Mouse (Mus musculus) heart, adult 18-20 months (tissue): Measurements from ENCODE around the gene Gm10803. TPM values are rescaled to one million over a fixed set of nuclear protein-coding genes. Genes with fewer than 3 reads are reported as not detected.
"Not testable (repeated sequence)": the region's sequence is repeated elsewhere in the genome, so short reads cannot be mapped to it uniquely, and the experiment has no call there.

Experiments
- DNase-seq, 2 experiments: peaks; one replicate each; pipeline ENCODE4 v3.0.0; 2021 to 2022; ENCODE audit warnings: mixed read lengths in 1 of 2
- long read RNA-seq, 2 experiments: library from polyadenylated mRNA; stranded (forward); transcript quantifications; one replicate each; pipeline ENCODE4 v2.0.0; 2021
- total RNA-seq, 2 experiments: library from RNA; stranded (reverse); gene quantifications; 2 replicates each; pipeline ENCODE4 v1.2.3; 2021

Gm10803 gene
- total RNA-seq = not detected
- long read RNA-seq, experiment 1 = 0 reads
- long read RNA-seq, experiment 2 = 0 reads

DNA sequence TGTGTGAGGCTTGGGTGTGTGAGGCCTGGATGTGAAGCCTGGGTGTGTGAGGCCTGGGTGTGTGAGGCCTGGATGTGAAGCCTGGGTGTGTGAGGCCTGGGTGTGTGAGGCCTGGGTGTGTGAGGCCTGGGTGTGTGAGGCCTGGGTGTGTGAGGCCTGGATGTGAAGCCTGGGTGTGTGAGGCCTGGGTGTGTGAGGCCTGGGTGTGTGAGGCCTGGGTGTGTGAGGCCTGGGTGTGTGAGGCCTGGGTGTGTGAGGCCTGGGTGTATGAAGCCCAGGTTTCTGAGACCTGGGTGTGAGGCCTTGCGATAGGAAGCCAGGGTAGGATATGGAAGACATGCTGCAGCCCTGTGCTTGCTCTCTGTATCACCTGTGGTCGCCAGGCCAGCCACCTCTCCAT lies at the start of gene Gm10803:
Gene Gm10803, plus strand, starts transcription at position 301 of the 400 bp plus-strand sequence.
- not testable (repeated sequence) for DNase-seq

DNA sequence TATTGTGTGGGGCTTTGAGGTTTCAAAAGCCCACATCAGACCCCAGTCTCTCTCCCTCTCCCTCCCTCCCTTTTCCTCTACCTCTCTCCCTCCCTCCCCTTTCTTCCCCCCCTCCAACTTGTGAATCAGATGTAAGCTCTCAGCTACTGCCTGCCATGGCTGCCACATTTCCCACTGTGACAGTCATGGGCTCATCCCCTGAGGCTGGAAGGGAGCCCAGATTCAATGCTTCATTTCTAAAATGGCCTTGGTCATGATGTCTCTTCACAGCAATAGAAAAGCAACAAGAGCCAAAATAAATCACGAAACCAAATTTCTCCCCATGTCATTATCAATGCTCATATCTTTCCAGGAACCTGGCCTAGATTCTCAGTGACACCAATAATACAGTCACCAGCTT lies 49.5 kb upstream of the Gm10803 start:
- no peak for DNase-seq

DNA sequence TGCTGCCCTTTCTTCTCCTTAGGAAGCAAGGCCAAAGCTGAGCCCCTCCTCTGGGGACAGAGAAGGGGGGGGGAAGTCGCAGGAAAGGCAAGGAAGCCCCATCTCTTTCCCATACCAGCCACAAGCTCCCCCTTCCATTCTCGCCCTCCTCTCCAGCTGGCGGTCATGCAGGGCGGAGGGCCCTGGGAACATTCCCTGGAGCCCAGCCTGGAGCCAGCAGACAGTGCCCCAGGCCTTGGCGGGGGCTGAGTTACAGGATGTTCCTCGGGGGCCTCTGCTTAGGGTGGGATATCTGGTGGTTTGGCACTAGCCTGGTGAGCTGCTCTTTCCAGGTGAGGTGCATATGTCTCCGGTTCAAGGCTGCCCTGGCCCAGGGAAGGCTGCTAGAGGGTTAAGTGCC lies 48.2 kb upstream of the Gm10803 start:
- no peak for DNase-seq

DNA sequence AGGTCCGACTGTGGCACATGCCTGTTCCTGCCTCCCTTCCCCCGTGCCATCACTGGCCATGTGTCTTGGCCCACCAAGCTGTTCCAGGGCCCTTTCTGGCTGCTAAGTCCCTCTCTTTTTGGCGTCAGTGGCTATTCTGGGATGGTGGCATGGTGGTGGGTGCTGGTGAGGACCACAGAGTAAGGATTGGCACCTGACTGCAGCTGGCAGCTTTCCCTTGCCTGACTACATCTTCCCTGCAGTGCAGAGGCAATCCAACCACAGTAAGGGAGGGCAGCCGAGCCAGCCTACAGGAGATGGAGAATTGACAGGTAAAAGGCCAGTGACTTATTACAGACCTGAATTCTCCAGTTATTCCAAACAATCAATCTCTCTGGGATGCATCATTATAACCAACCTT lies 45.1 kb upstream of the Gm10803 start:
- no peak for DNase-seq

DNA sequence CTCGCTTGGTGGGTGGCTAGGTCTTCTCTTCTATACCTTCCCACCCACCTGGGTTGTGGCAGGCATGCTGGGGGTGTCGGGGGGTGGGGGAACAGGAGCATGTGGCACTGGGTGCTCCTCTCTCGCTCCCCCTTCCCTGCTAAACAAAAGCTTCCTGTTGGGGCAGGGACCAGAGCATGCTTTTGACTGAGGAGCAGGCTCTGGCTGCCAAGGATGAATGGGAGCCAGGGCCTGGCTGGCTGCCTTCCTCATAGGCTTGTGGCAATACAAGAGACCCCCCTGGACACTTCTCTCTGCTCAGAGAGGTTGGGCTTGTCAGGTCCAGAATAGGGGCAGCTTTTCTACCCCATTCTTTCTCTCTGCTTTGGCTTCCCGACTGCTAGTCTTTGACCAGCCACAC lies 39.3 kb upstream of the Gm10803 start:
- DNase-seq = peak in 1 of 2 experiments; percentile 25

DNA sequence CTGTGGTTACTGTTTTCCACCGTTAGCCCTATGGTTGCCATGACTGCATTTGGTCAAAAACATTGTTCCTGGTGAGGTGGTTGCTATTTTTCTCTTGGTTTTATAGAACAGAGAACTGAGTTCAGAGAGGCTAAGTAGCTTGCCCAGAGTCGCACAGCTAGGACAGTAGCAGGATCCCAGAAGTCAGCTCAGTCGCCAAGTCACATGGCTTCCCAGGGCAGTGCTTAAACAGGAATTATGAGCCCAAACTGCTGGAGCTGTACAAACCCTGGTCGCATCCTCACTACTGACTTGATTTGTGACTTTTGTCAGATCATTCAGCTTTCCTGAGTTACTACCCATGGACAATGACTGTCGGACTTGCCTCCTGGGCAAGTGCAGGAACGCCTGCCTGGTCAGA lies 38.8 kb upstream of the Gm10803 start:
- no peak for DNase-seq

DNA sequence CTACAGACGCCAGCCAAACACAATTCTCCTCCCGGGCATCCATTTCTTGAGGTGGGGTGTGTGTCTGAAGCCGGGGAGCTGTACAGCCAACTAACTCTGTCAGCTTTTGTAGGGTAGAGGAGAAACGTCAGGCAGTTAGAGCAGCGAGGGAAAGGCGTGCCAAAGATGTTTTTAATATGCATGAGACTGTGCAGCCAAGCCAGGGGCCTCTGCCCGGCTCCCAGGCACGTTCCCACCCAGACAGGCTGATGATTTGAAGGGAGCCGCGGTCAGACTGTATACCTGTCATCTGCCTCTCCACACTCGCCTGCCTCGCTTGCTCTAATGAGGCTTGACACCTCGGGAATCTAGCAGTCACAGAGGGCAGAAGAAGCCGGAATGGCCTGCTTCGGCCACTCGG lies 38.4 kb upstream of the Gm10803 start:
- no peak for DNase-seq

DNA sequence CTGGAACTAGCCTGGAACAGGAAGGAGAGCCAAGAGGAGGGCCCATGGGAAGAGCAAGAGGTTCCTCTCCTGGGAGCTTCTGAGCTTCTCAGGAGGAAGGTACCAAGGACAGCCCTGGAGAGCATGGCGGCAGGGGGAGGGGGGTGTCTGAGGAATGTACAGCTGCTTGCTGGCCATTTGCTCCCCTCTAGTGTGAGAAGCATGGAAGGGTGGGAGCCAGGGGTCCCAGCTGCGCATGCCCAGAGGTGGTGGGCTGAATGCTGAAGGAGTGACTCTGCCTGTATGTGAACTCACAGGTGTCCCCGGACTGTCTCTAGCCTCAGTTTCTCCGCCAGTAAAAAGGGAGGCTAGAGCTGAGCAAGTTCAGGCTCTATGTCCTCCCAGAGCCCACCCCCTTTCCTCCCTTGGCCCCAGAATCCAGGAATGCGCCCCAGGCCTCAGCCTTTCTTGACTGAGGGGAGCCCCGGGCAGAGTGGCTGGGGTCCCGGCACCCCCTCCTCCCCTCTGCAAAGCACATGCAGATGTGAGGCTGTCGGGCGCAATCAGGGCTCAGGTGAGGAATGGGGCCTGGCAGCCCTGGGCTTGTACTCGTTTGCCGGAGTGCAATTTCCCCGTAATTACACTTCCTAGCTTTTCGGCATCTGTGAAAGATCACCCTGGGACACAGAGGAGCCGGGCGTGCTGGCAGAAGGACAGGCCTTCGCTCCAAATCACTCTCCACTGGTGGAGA lies 35.2 kb upstream of the Gm10803 start:
- no peak for DNase-seq

DNA sequence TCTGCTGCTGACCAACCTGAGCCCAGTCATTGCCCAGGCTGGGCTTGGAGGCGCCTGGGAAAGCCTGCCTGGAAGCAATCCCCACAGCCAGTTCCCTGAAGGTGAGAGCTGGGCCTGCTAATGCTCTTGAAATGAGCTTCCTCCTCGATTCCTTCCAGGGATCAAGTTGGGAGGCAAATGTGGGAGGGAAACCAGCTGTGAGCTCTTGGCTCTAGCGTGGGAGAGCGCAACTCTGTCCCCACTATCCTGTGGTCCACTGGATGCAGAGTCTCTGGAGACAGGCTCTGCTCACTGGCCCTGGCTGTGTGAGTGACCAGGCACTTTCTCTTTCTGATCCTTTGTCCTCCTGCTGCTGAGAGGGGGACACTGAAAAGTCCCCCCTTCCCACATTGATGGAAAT lies 30.8 kb upstream of the Gm10803 start:
- DNase-seq = peak in 1 of 2 experiments; percentile 9

DNA sequence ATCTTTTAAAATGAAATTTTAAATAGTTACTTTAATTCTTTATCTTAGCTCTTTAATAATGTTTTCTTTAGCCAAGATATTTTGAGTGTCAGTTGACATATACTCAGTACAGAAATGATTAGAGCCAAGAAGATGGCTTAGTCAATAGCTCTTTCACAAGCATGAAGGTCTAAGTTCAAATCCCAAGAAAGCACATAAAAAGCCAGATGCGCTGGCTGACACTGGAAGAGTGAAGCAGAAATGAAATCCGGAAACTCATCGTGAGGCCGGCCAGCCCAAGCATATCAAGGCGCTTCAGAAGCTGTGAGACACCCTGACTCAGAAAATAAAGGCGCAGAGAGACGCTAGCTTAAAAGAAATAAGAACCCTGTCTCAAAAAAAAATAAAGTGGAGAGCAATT lies 26.5 kb upstream of the Gm10803 start:
- DNase-seq = no peak

DNA sequence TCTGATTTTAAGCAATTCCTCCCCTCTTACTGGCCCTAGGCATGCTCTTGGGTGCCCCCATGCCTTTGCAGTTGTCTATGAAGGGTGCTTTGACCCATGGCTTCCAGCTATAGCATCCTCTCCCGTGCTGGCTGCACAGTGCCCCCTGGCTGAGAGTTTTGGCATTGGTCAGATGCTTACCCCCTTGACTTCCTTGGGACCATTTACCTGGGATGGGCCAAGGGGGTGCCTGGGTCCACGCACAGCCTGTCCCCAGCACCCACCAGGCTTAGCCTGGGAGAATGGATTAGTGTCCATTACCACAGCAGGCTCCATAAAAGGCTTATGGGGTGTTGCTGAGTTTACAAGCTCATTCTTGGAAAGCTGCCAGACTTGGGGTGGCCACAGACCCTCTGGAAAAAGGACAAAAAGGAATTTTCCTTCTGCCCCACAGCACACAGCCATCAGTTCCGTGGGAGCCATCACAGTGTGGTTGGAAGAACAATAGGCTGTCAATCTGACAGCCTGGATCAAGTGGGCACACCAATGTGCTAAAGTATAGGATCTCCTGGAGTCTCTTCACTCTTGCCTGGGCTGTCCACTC lies 22.9 kb upstream of the Gm10803 start:
- DNase-seq = no peak

DNA sequence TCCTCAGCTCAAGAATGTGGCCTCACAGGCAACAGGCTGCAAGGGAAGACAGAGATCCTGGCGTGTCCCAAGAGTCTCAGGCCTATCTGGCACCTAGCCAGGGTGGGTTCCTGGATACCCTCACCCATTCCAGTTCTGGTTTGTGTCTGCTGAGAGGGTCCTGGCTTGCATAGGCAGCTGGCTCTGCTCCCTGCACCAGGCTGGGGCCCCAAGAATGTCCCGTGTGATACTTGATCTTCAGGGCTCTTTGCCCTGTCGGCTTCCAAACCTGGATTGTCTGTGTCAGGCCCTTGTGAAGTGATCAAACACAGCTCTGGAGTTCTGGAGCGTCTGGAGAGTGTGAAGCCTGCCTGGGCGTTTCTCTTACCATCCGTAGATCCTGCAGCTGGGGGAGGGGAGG lies 22.2 kb upstream of the Gm10803 start:
- no peak for DNase-seq

DNA sequence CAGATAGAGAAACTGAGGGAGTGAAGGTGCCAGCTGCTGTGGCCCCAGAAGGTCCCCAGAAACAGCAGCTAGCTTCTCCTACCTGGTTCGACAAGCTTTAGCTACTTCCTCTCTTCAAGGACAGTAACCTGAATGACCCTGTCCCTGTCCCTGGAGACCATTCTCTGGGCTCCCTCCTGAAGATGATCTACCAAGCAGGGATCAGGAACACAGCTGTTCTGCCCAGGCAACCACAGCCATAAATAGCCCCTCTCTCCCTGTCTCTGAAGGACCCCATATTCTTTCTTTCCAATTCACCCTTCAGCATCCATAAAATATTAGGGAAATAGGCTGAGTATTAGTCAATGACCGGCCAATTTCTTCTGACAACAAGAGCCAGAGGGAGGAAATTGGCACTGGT lies 18.6 kb upstream of the Gm10803 start:
- DNase-seq = no peak

DNA sequence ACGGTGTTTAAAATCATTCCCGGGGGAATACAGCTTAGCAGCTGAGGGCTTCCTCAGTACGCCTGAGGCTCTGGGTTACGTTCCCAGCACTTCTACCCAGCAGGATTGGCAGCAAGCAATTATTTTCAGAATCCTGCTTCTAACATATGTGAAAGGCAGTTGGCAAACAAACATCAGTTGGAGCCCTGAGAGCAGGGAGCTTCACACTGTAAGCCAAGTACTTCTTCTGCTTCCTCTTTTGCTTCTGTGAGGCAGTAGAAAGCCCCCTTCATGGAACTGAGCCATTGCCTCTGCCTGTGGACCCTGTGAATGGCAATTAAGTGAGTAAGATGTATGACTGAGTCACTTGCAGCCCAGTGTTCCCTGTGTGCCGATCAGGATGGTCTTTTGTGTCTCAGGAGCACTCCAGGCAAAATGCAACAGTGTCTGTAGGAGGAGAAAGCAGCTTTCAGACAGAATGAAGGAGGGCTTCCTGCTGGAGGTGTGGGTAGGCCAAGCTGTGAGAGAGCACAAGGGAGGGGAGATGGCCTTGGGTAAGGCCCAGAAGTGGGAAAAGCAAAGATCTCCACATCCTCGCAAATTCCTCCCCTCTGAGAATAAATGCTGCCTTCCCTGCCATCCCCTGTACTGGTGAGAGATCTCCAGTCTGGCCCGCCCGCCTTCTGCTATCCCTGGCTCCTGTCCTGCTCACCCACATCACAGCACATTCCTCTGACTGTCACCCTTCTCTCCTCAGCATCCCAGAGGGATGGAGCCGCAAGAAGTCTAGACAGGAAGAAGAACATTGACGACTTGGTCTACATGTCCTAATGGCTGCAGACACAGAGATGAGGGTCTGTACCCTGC lies 7.5 kb upstream of the Gm10803 start:
- no peak for DNase-seq

DNA sequence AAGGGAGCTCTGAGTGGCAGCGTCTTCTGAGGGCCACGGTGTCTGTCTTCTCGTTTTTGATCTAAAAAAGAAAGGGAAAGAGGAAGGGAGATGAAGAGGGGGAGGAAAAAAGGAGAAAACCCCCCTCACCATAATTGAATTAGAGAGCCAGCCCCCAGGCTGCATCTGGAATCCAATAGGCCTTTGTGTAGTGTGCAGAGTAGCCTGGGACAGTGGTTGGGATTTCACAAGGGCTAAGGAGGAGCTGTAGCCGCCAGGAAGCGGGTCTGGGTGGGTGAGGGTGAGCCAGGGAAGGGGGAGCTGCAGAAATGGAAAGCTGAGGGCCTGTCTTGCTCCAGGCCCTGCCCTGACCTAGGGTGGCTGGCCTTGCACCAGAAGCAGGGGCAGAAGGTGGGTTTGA lies 6.5 kb upstream of the Gm10803 start:
- no peak for DNase-seq

DNA sequence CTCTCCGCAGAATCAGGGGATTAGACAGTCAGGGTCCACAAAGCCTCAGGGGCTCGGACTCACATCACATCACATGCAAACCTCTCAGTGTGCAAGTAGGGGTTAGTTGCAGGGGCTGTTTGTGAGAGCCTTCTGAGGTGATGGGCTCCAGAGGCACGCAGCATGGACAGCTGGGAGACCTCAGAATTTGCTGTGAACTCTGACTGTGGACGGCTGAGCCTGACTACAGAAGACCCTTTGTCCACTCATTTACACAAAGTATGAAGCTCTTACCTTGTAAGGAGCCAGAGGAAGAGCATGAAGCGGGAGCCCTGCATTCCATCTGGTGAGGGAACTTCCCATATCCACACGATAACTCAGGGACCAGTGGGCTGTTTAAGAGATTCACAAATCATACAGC lies 5.3 kb downstream of the Gm10803 start:
- no peak for DNase-seq

DNA sequence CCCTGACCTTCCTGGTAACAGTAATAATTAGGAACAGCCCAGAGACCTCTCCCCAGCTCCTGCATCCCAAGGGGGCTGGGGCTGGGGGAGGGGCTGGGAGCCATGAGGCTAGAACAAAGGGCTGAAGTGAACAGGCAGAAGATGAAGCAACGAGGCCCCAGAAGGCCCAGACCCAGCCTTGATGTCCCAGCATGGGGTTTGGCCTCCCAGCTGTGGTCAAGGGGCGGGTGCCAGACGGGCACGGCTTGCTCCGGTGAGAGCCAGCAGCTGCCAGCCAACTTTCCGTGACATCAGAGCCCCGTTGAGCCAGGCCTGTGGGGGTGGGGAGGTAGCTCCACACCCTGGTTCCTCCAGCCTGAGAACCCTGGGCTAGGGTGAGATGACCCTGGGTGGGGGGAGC lies 7.3 kb downstream of the Gm10803 start:
- DNase-seq = peak; percentile 84

DNA sequence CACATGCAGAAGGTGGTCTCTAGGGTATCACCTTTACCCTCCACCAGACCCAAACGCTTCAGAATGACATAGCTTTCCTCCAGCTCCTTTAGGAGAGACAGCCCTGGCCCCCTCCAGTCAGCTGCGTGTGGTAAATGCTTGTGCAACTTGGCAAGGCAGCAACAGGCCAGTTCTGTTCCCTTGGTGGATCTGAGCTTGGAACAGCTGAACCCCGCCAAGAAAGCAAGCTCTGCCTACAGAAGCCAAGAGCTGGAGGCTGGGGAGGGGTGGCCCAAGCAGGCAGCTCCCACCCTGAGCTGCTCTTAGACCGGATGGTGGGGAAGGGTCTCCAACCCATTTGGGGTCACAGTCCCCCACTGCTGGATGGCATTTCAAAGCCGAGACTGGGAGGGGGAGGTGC lies 12.2 kb downstream of the Gm10803 start:
- DNase-seq = peak in 1 of 2 experiments; percentile 38

DNA sequence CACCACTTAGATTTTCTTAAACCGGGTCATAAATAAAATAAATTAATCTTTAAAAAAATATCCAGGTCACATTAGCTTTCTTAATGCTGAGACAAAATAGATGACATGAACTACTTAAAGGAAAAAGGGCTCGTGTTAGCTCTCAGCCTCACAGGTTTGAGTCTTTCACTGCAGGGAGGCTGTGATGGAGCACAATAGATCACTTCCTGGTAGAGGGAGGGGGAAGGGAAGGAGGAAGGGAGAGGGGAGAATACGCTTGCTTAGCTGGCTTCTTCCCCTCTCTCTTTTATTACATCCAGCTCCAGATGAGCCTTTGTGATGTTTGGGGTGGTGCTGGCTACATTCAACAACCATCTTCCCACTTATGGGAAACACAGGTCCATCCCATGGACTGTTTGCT lies 20.9 kb downstream of the Gm10803 start:
- no peak for DNase-seq

DNA sequence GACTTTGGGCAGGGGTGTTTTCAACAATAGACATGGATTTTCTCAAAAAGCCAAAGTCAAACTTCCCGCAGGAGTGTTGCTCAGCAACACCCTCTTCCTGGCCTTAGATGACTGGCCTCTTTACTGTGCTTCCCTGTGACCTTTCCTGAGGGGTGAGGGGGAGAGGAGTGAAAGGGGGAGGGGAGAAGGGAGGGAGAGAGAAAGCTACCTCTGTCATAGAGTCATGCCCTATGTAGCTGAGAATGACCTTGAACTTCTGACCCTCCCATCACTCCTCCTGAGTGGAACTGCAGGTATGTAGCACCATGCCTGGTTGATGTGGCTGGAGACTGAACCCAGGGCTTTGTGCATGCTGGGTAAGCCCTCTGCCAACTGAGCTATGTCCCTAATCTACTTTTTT lies 25.5 kb downstream of the Gm10803 start:
- DNase-seq = no peak

DNA sequence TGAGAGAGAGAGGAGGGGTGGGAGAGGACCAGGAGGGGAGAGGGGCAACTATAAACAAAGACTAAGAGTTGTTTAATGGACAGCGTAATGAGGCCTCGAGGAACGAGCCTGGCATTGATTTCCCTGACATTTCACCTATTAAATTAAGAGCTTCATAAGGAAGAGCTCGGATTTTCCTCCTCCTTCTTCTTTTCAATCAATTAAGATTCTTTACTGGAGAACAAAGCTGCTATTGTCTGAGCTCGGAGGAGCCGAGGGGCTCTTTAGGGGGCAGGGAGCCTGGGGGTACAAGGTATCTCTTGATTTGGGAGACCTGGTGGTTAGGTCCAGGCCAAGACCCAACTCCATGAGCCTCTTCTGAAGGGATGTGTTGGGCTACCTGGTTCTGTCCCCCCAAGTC lies 27.1 kb downstream of the Gm10803 start:
- DNase-seq = no peak

DNA sequence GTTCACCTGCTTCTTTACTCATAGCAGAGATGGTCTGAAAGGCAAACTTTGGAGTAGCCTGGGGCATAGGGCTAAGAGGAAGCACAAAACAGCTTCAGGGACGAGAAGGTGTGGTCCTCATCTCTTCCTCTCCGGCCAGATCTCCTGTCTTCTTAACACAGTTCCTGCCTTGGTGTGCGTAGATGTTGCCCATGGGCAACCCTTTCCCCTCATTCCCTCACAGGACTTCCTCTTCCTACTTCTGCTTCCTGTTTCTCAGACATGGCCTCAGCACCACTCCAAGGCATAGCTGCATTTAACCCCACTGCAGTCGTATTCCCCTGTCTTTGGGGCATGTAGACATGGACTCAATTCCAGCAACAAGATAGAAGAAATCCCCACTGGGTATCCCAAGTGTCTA lies 29.5 kb downstream of the Gm10803 start:
- peak in 1 of 2 experiments; percentile 52 for DNase-seq

DNA sequence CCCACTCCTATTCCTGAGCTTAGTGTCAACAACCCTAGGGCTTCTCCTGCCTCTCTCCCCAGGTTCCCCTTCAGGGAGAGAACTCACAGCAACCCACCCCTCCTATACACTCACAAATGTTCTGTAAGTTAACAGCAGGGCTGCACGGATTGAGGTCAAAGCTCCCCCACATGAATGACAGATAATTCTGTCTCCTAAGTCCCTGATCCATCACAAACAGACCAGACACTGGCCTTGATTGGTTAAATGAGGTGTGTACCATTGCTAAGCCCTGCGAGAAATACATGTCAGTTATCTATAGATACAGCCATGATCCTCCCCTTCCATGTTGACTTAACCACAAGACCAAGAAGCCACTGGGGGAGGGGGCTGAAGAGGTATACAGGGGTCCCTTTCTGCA lies 31.3 kb downstream of the Gm10803 start:
- no peak for DNase-seq
